Mouse (Mus musculus) olfactory bulb, adult 2 months (tissue): ENCODE measurements around the gene Fntb. TPM values are rescaled to one million over a fixed set of nuclear protein-coding genes. Genes with fewer than 3 reads are reported as not detected.

Source experiments
- H3K27ac ChIP-seq: fragments of 200-500 bp; 2 replicates; pipeline ENCODE4 v1.5.1; 2012; ENCODE audit warnings: low read depth, low read length; ENCODE audit not compliant: insufficient read depth
- H3K4me1 ChIP-seq: fragments of 200-500 bp; 2 replicates; pipeline ENCODE4 v1.6.1; 2012; ENCODE audit warnings: low read length; ENCODE audit not compliant: control insufficient read depth, insufficient read depth
- H3K4me3 ChIP-seq: fragments of 200-500 bp; 2 replicates; pipeline ENCODE4 v1.5.1; 2012; ENCODE audit warnings: mild to moderate bottlenecking, low read depth, low read length, moderate library complexity; ENCODE audit not compliant: insufficient read depth
- CTCF ChIP-seq: fragments of 200-500 bp; IDR thresholded peaks from 2 replicates; pipeline ENCODE4 v1.5.1; 2012; ENCODE audit warnings: low read depth, mild to moderate bottlenecking, low read length, moderate library complexity; ENCODE audit not compliant: insufficient read depth
- POLR2A ChIP-seq: fragments of 200-500 bp; IDR thresholded peaks from 2 replicates; pipeline ENCODE4 v1.6.1; 2012; ENCODE audit warnings: mild to moderate bottlenecking, low read depth, low read length, moderate library complexity; ENCODE audit not compliant: insufficient read depth
- WGBS: fragments of 180-500 bp; shearing (Covaris S2); methylation state at CpG from one replicate; pipeline ENCODE4 v1.1.7; 2018; 5-methylcytosine and 5-hydroxymethylcytosine counted together
- polyA plus RNA-seq: library from polyadenylated mRNA; stranded (reverse); fragments of >200 nt; gene quantifications from 2 replicates; pipeline ENCODE4 v1.2.4, GENCODE M21; 2012; ENCODE audit warnings: low replicate concordance; ENCODE audit not compliant: missing spikeins, insufficient read depth, insufficient read length

The Fntb gene
- polyA plus RNA-seq, 1 experiment, result not detected

GRCm38 (mm10) chr12:76891160-76891559 lies 125.8 kb downstream of the Fntb start:
- peaks cover 3% of the 10 kb centered on the region; the same call in 1 of the 2 replicates for H3K4me1 ChIP-seq
- no peak overlapping the region for H3K4me3 ChIP-seq
- no peak for TF ChIP-seq CTCF
- TF ChIP-seq POLR2A, result no peak
- no peak overlapping the region for H3K27ac ChIP-seq
- WGBS, result 81% methylated on average over 3 of the region's 3 CpGs

- H3K4me1 ChIP-seq, result no peaks in the 10 kb centered on the region
- TF ChIP-seq POLR2A (no peak), CTCF (no peak)
- 88% methylated on average over 16 of the region's 16 CpGs for WGBS
- H3K27ac ChIP-seq, result no peak overlapping the region
- H3K4me3 ChIP-seq, result no peak overlapping the region
These were observed 127.7 kb downstream of the Fntb start for GRCm38 (mm10) chr12:76892910-76893695.

DNA sequence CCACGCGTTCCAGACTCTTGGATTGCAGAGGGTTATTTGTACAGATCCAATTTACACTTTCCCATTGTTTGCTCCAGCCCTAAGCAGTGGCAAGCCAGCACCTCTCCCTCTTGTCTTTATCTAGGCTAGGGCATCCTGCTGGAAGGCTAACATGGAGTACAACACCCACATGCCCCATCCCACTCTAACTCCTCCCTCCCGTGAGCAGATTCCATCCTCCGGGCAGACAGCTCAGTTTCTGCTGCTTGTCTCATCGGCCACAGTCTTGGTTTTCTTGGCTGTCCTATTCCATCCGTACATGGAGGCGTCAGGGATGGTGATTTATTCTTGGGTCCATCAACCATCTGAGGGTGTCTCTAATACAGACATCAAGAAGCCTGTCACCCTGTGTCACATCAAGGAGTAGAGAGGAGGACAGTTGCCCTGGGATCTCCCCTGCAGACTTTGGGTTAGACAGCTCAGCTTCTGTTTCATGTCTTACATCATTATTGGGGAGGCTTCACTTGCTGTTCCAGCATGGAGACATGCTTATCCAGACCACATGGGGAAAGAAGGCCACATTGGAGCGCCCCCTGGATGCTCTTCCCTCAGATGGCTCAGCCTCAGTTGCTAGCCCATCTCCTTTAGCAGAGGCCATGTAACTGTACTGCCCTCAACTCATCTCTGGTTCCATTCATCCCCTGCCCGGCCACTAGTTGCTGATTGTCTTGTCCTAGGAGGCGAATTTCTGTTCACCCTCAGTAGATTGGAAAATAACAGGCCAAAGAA lies 129.6 kb downstream of the Fntb start:
- Histone ChIP-seq H3K4me1 (no peaks in the 10 kb centered on the region), H3K4me3 (no peak overlapping the region), H3K27ac (no peak overlapping the region)
- WGBS, result 83% methylated on average over 10 of the region's 10 CpGs
- no peak for TF ChIP-seq POLR2A

DNA sequence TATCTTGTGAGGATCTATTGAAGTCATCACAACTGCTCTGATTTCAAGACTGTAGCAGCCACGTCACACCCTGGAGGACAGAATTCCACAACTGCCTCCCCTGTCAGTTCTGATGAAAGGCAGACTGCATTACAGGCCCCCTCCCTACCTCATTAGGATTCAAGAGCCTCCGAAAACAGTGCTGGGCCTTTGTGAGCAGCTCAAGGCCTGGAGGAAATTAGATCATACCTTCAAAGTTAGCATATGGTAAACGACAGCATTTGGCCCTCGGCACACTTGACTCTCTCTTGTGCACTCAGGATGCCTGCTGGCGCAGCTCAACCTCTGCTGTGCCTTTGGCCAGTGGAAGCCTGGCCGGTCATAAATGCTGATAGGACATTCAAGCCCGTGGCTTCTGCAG lies 130.4 kb downstream of the Fntb start:
- Histone ChIP-seq H3K4me1 (no peaks in the 10 kb centered on the region), H3K4me3 (no peak overlapping the region), H3K27ac (no peak overlapping the region)
- no peak for TF ChIP-seq CTCF
- no peak for TF ChIP-seq POLR2A
- WGBS, result 61% methylated on average over 7 of the region's 7 CpGs

DNA sequence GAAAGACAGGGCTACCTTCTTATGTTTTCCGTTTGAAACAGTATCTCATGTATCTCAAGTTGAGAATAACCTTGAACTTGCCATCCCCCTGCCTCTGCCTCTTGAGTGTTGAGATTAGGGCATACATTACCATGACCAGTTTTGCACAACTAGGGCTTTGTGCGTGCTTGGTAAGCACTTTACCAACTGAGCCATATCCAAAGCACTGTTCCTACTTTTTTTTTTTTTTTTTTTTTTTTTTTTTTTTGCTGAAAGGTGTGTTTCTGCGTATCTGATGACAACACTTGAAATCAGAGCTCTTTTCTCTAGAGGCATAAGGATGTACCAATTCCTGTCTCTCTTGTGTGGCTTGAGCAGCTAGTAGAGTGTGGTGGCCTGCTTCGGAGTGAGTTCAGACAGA lies 131.2 kb downstream of the Fntb start:
- WGBS, result 96% methylated on average over 4 of the region's 4 CpGs
- Histone ChIP-seq H3K4me3 (no peak overlapping the region), H3K4me1 (no peaks in the 10 kb centered on the region), H3K27ac (no peak overlapping the region)
- TF ChIP-seq POLR2A, result no peak
- TF ChIP-seq CTCF, result no peak

DNA sequence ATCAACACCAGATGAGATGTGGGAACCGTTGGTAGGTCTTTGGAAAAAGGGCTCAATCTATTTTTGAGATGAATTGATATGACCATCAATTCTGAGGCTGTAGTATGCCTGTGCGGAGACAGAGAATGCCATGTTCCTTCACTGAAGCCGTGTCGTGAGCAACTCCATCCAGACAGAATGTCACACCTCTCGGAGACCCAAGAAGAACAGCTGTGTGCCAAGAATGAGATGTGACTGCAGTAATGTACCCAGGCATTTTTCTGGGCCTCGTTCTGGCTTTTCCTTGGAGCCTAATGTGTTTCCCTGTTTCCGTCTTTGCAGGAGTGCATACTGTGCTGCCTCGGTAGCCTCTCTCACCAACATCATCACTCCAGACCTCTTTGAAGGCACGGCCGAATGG lies 131.6 kb downstream of the Fntb start:
- TF ChIP-seq CTCF (no peak), POLR2A (no peak)
- 92% methylated on average over 10 of the region's 10 CpGs for WGBS
- no peaks in the 10 kb centered on the region for H3K4me1 ChIP-seq
- no peak overlapping the region for H3K27ac ChIP-seq
- no peak overlapping the region for H3K4me3 ChIP-seq

- Histone ChIP-seq H3K27ac (no peak overlapping the region), H3K4me3 (no peak overlapping the region), H3K4me1 (no peaks in the 10 kb centered on the region)
- TF ChIP-seq POLR2A, result no peak
- TF ChIP-seq CTCF, result no peak
These were observed 132.8 kb downstream of the Fntb start for GRCm38 (mm10) chr12:76898141-76898540.

- TF ChIP-seq CTCF (no peak), POLR2A (no peak)
- no peaks in the 10 kb centered on the region for H3K4me1 ChIP-seq
- no peak overlapping the region for H3K4me3 ChIP-seq
- H3K27ac ChIP-seq, result no peak overlapping the region
- WGBS, result 85% methylated on average over 10 of the region's 10 CpGs
These were observed 134.0 kb downstream of the Fntb start for GRCm38 (mm10) chr12:76899261-76899975.

DNA sequence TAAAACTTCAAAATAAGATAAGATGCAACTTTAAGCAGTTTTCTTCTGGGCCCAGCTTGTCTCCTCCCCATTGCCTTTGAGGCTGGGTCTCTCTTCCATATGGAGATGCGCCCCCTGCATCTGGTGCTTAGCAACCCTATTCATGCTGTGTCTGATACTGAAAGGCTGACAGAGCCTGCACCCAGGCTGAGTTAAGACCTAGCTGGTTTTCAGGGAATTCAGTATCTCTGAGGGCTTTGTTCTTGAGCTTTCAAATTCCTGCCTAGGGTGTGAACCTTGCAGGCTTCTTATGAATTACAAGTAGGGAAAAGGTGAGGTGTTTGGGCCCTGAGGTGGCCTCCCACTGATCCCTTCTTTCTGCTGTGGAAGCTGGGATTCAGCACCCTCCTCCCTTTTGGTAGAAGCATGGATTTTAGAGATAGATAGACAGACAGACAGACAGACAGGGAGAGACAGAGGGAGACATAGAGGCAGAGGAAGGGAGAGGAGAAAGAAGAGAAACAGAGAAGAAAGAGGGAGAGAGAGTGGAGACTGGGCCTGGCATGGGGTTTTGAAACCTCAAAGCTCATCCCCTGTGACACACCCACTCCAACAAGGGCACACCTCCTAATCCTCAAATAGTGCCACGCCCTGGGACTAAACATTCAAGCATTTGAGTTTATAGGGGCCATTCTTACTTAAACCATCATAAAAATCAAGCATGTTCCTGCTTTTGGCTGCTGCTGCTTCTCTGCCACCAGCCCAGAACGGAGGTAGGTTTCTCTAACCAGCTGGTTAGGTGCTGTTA lies 136.3 kb downstream of the Fntb start:
- TF ChIP-seq POLR2A (no peak), CTCF (no peak)
- Histone ChIP-seq H3K4me3 (no peak overlapping the region), H3K27ac (no peak overlapping the region), H3K4me1 (no peaks in the 10 kb centered on the region)
- 96% methylated on average over 3 of the region's 3 CpGs for WGBS
